Mouse (Mus musculus) stomach, embryonic 16.5 days (tissue): ENCODE results near the gene Cyba. TPM values are rescaled to one million over a fixed set of nuclear protein-coding genes. Genes with fewer than 3 reads are reported as not detected.
A peak's percentile ranks its signal among the peaks of the same experiment; 100 is the strongest.

Experiments
- ATAC-seq: fragments of 200-750 bp; cut with Nextera tagmentation; 2 replicates; pipeline ENCODE4 v1.8.0; 2017; ENCODE audit warnings: moderate number of reproducible peaks, moderate TSS enrichment; ENCODE audit not compliant: insufficient read depth, low FRiP score
- H3K27ac ChIP-seq: fragments of 300-500 bp; sonication (generic); 2 replicates; pipeline ENCODE4 v1.5.1; 2014; ENCODE audit warnings: low read length
- H3K27me3 ChIP-seq: fragments of 300-500 bp; sonication (generic); 2 replicates; pipeline ENCODE4 v1.6.1; 2014; ENCODE audit warnings: low read length, control low read depth, mixed read lengths; ENCODE audit not compliant: control insufficient read depth, insufficient read depth
- H3K36me3 ChIP-seq: fragments of 300-500 bp; sonication (generic); 2 replicates; pipeline ENCODE4 v1.6.1; 2014; ENCODE audit warnings: low read length; ENCODE audit not compliant: control insufficient read depth, insufficient read depth
- H3K4me1 ChIP-seq: fragments of 300-500 bp; sonication (generic); 2 replicates; pipeline ENCODE4 v1.6.1; 2014; ENCODE audit warnings: low read length, control low read depth, mixed read lengths; ENCODE audit not compliant: control insufficient read depth, insufficient read depth
- H3K4me2 ChIP-seq: fragments of 300-500 bp; sonication (generic); 2 replicates; pipeline ENCODE4 v1.6.1; 2014; ENCODE audit warnings: low read depth, low read length, mixed read lengths
- H3K4me3 ChIP-seq: fragments of 300-500 bp; sonication (generic); replicated peaks from 2 replicates; pipeline ENCODE4 v1.5.1; 2014; ENCODE audit warnings: mild to moderate bottlenecking, low read length
- H3K9ac ChIP-seq: fragments of 300-500 bp; sonication (generic); 2 replicates; pipeline ENCODE4 v1.6.1; 2014; ENCODE audit warnings: low read length
- H3K9me3 ChIP-seq: fragments of 300-500 bp; sonication (generic); replicated peaks from 2 replicates; pipeline ENCODE4 v1.6.1; 2016; ENCODE audit warnings: low read length, control low read depth; ENCODE audit not compliant: control insufficient read depth
- WGBS: fragments of 180-500 bp; shearing (Covaris S2); extraction: QIAGEN DNeasy Blood & Tissue Kit; methylation state at CpG from one replicate; pipeline ENCODE4 v1.1.7; 2014; 5-methylcytosine and 5-hydroxymethylcytosine counted together
- microRNA-seq: library from miRNA; unstranded; fragments of <30 nt; microRNA quantifications from one replicate; pipeline ENCODE4, GENCODE M21; 2016
- polyA plus RNA-seq: library from polyadenylated mRNA; unstranded; fragments of >200 nt; fragmentation: Nextera tagmentation; extraction: Ambion mirVana; gene quantifications from 2 replicates; pipeline ENCODE4 v1.2.1, GENCODE M21; 2015

Cyba gene
- polyA plus RNA-seq, 1 experiment from 2014 or later = 270 TPM

GRCm38 (mm10) chr8:122376365-122377231, 56.1 kb downstream of the Cyba start, which contains the start of gene Zc3h18:
Gene Zc3h18 (plus strand): TSS chr8:122376609.
- Histone ChIP-seq H3K4me3 (peak within 1 kb of the TSS; percentile 86), H3K27ac (peak within 1 kb of the TSS; percentile 96), H3K4me1 (peaks cover 19% of the 10 kb centered on the region), H3K9ac (peak within 1 kb of the TSS; percentile 92), H3K9me3 (no peaks in the 10 kb centered on the region), H3K36me3 (no peaks in the 10 kb centered on the region; the same call in 1 of the 2 replicates), H3K27me3 (no peaks in the 10 kb centered on the region), H3K4me2 (peak within 1 kb of the TSS; percentile 88)
- under 1% methylated on average over 104 of the region's 107 CpGs for WGBS
- ATAC-seq = peak; percentile 96

- H3K4me3 ChIP-seq = peak overlapping the region; percentile 86
- H3K4me2 ChIP-seq = peak overlapping the region; percentile 70
- 19% methylated on average over 13 of the region's 13 CpGs for WGBS
- peaks cover 17% of the 10 kb centered on the region for H3K4me1 ChIP-seq
- H3K36me3 ChIP-seq = no peaks in the 10 kb centered on the region; the same call in 1 of the 2 replicates
- peak overlapping the region; percentile 61 for H3K9ac ChIP-seq
- no peaks in the 10 kb centered on the region for H3K9me3 ChIP-seq
- H3K27me3 ChIP-seq = no peaks in the 10 kb centered on the region
- peak; percentile 0; the same call in 1 of the 2 replicates for ATAC-seq
- 0 out of 2 replicates have a peak overlapping the region, but pooled peaks have one; percentile 20 for H3K27ac ChIP-seq
These were observed 56.9 kb downstream of the Cyba start for GRCm38 (mm10) chr8:122375751-122376364.

GRCm38 (mm10) chr8:122375320-122375719, 57.4 kb downstream of the Cyba start:
- H3K4me3 ChIP-seq = no peak overlapping the region
- no peak overlapping the region; the same call in 1 of the 2 replicates for H3K4me2 ChIP-seq
- no peaks in the 10 kb centered on the region for H3K9me3 ChIP-seq
- no peak for ATAC-seq
- no peaks in the 10 kb centered on the region for H3K27me3 ChIP-seq
- H3K27ac ChIP-seq = no peak overlapping the region
- peaks cover 16% of the 10 kb centered on the region for H3K4me1 ChIP-seq
- H3K36me3 ChIP-seq = no peaks in the 10 kb centered on the region; the same call in 1 of the 2 replicates
- peak overlapping the region; percentile 24; the same call in 1 of the 2 replicates for H3K9ac ChIP-seq
- WGBS = 90% methylated on average over 7 of the region's 7 CpGs

Small RNAs within 50 kb of the gene (microRNA-seq; reads per million reads assigned to microRNA genes)
- not detected for gene Gm24366

Other genes starting within 250 kb of the Cyba start
- 2.0 and 2.1 TPM in 2 replicates for gene Zfpm1, start 150.8 kb downstream of the Cyba start, polyA plus RNA-seq
- not detected in 2 replicates for gene Trhr2, start 72.2 kb downstream of the Cyba start, polyA plus RNA-seq
- 28.1 and 32.4 TPM in 2 replicates for gene Zc3h18, start 56.3 kb downstream of the Cyba start, polyA plus RNA-seq
- gene Il17c, start 10.9 kb downstream of the Cyba start, polyA plus RNA-seq = not detected in 2 replicates
- 40.3 and 40.7 TPM in 2 replicates for gene Mvd, start 10.5 kb upstream of the Cyba start, polyA plus RNA-seq
- 0.59 and 1.2 TPM in 2 replicates for gene Snai3, start 27.8 kb upstream of the Cyba start, polyA plus RNA-seq
- 31.3 and 36.4 TPM in 2 replicates for gene Rnf166, start 43.1 kb upstream of the Cyba start, polyA plus RNA-seq
- gene Ctu2, start 43.2 kb upstream of the Cyba start, polyA plus RNA-seq = 39.8 TPM in 2 replicates
- gene Piezo1, start 118.4 kb upstream of the Cyba start, polyA plus RNA-seq = 13.5 and 18.9 TPM in 2 replicates
- gene Cdt1, start 135.1 kb upstream of the Cyba start, polyA plus RNA-seq = 28.4 and 28.5 TPM in 2 replicates
- 335 and 345 TPM in 2 replicates for gene Aprt, start 144.0 kb upstream of the Cyba start, polyA plus RNA-seq
- 14.7 and 14.8 TPM in 2 replicates for gene Galns, start 178.5 kb upstream of the Cyba start, polyA plus RNA-seq
- 41.4 and 50.6 TPM in 2 replicates for gene Trappc2l, start 178.7 kb upstream of the Cyba start, polyA plus RNA-seq
- not detected in 2 replicates for gene Pabpn1l, start 189.8 kb upstream of the Cyba start, polyA plus RNA-seq